Mouse (Mus musculus): Measurements from ENCODE around the gene Zfp948. TPM values are rescaled to one million over a fixed set of nuclear protein-coding genes. Genes with fewer than 3 reads are reported as not detected.

Gene Zfp948
- polyA plus RNA-seq (2012; rRNA removed), result 18.7 and 21.0 TPM in 2 replicates

DNA sequence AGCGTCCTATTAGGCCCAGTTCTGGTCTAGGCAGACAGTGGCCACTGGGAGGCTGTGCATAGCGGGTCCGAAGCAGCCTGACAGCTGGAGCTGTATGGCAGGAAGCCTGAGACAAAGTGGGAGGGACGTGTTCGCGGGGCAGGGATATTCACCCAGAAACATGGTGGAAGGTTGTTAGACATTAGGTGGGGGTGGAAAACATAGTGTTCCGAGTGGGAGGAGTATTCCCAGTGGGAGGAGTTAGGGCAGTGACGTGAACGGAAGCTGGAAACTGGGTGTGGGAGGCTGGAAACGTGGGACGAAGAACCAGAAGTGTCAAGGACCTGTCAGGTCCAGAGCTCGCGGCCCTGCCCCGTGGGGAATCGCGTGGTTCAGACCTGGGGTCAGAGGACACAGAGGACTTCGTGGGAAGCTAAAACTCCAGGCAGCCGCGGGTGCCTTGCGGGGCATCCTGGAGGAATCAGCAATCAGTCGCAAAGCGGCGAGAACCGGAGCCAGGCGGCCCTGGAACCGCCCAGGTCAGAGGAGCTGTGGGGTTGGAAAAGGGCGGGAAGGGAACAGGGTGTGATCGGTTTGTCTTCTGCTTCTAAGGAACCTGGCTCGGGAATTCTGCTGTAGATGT, at the start of gene Zfp948:
Gene Zfp948 (plus strand): TSS at position 281 of the 622 bp plus-strand sequence.

DNA sequence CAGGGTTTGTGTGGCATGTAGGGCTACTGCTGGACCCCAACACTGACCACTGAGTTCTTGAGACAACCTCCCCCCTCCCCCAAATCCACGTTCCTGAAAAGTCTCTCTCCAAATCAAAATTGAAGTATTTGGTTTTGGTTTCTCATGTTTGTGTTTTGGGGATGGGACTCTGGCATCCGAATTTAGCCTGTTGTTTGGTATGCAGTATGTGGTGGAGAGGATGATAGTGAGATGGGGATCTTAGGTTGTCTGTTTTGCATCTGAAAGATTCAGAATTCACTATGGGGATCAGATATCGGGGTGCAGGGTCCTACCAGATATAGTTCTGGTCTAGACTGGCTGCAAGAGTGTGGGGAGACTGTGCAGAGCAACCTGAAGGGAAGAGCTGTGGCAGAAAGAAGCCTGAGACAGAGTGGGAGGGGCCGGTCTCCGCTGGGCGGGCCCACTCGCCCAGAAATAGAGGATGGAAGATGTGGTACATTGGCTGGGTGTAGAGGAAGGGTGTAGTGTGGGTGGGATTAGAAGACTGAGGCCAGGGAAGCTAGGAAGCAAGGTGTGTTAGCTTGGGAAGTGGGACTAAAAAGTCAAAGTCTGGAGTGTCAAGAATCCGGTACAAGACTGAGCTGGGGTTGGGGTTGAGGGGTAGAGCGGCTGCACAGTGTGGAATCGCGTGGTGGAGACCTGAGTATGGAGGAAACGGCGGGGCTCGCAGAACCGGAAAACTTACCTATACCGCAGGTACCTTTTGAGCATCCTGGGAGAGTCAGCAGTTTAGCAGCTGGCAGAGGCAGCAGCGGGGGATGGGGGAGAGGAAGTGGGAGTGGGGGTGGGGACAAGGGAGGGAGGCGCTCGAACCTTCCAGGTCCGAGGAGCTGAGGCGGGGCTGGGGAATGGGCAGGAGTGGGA, 31.5 kb upstream of the Zfp948 start, which contains the start of gene Zfp52:
Gene Zfp52 (plus strand): TSS at position 444 of the 906 bp plus-strand sequence.

Other genes starting within 250 kb of the Zfp948 start
- 3.3 and 3.6 TPM in 2 replicates for gene Zfp677, start 183.3 kb upstream of the Zfp948 start, polyA plus RNA-seq (2012; rRNA removed)
- 3.5 and 4.6 TPM in 2 replicates for gene Zfp54, start 143.8 kb upstream of the Zfp948 start, polyA plus RNA-seq (2012; rRNA removed)
- gene Zfp51, start 116.6 kb upstream of the Zfp948 start, polyA plus RNA-seq (2012; rRNA removed), result 5.3 and 5.6 TPM in 2 replicates
- 5.2 and 5.9 TPM in 2 replicates for gene Zfp53, start 78.0 kb upstream of the Zfp948 start, polyA plus RNA-seq (2012; rRNA removed)
- 3.0 and 3.2 TPM in 2 replicates for gene Zfp52, start 31.5 kb upstream of the Zfp948 start, polyA plus RNA-seq (2012; rRNA removed)
- 11.0 and 11.3 TPM in 2 replicates for gene Zfp983, start 83.6 kb downstream of the Zfp948 start, polyA plus RNA-seq (2012; rRNA removed)
- 11.8 and 12.2 TPM in 2 replicates for gene Gm10226, start 124.9 kb downstream of the Zfp948 start, polyA plus RNA-seq (2012; rRNA removed)
- gene Zfp760, start 140.7 kb downstream of the Zfp948 start, polyA plus RNA-seq (2012; rRNA removed), result 12.1 and 14.0 TPM in 2 replicates
- 7.6 and 7.8 TPM in 2 replicates for gene Zfp229, start 163.8 kb downstream of the Zfp948 start, polyA plus RNA-seq (2012; rRNA removed)